Mouse (Mus musculus) C2C12 (cell line): ENCODE measurements at regions not wholly inside any gene's neighbourhood (a gene's known extent, or its start where the extent isn't known, plus 50 kb on each side); places are given as distances from the start of the nearest gene placed in this dataset.

Source experiments
- CTCF ChIP-seq: IDR thresholded peaks from one replicate; pipeline ENCODE4 v1.5.1; 2011; ENCODE audit not compliant: control insufficient read depth, insufficient read depth, insufficient read length
- MAX ChIP-seq: IDR thresholded peaks from one replicate; pipeline ENCODE4 v1.6.1; 2011; ENCODE audit warnings: mild to moderate bottlenecking, control low read depth
- USF1 ChIP-seq: IDR thresholded peaks from one replicate; pipeline ENCODE4 v1.6.1; 2011; ENCODE audit warnings: low read depth, mild to moderate bottlenecking, control low read depth, moderate library complexity

DNA sequence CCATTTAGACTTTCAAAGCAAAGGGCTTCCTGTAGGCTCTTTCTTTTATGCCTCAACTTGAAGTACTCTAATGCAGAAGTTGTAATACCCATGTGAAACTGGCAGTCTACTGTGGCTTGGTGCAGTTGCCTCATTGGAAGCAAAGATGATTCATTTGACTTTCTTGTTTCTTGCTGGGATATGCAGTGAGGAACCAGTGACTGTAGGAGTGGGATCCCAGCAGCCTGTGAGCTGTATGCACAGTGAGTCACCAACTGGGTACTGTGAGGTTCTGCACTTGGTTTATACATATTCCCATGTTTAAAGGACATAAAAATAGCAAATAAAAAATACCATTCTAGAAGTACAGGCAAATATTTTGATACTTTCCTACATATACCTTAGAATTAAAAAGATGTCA lies 202.6 kb downstream of the Ttc32 start:
- no peak for TF ChIP-seq CTCF
- TF ChIP-seq MAX, result no peak
- TF ChIP-seq USF1, result no peak
